Mouse (Mus musculus) cerebellum, postnatal 25 days (tissue): ENCODE measurements around the gene Tiam1.

ENCODE experiments used
- DNase-seq, 2 experiments: peaks; one replicate each; pipeline ENCODE4 v3.0.0; 2021; ENCODE audit warnings: mixed read lengths in 2 of 2

The Tiam1 gene

DNA sequence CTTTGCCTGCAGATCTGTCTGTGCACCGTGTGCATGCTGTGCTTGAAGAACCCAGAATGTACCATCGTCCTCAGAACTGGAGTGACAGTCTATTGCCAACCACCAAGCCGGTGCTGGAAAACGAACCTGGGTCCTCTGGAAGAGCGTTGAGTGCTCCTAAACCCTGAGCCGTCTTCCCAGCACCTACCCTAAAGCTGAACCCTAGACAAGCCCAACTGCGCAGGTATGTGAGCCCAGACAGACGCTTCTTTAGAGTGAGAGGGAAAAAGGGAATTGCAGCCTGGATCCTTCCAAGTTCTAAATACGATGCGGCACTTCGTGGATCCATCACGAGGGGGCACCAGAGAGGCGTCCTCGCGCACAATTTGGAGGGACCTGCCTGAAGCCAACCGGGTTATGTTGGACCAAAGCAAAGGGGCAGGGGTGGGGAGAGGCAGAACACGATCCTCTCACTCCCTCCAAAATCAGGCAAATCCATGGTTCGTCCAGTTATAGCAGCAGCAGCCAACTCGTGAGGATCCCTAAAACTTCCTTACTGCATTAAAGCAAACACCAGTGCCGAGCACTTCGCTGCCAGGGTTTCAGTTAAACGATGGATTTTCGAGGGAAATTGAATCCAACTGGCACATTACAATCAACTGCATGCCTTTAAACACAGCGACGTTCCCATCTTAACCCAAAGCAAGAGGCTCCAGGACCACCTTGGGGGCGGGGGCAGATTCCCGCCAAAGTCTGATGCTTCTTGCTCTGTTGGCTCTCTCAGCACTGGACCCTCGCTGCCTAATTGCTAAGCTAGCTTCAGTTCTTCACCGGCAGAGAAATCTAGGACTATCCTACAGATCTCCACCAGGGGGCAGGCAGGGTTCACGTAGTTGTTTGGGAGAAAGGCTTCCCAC lies 369.7 kb downstream of the Tiam1 start:
- peak; percentile 92 to 94 for DNase-seq

DNA sequence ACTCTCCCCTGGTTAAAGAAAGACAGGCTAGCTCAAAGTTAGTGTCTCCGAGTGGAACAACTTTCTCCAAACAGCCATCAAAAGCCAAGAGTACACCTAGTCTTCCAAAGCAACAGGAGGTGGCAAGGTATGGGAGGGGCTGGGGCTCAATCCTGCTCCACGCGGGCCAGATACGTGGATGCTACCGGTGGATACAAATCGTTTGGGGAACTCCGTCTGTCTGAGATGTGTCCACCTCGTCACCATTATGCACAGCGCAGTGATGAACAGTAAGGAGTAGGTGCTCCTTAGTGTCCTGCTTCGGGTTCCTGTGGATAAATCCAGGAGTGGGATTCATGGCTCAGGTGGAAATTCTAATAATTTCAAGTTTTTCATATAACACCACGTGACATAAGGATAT lies 377.6 kb downstream of the Tiam1 start:
- DNase-seq, result no peak

DNA sequence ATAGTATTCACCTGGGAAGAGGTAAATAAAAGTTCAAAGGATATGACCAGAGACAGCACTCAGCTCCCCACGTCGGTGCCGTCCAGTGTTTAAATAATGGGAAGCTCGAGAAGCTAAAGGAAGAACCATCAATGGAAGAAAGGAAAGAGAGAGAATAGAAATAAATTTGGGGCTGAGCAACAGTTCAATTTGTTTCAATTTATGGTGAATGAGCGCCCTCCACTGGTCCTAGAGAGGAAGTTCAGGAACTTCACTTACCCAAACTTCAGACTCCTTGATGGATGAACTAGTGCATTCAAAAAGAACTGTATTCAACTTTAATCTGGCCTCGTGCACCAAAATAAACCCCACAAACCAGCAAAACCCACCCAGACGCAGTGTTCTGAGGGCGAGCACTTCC lies 378.1 kb downstream of the Tiam1 start:
- DNase-seq, result peak in 1 of 2 experiments; percentile 44

DNA sequence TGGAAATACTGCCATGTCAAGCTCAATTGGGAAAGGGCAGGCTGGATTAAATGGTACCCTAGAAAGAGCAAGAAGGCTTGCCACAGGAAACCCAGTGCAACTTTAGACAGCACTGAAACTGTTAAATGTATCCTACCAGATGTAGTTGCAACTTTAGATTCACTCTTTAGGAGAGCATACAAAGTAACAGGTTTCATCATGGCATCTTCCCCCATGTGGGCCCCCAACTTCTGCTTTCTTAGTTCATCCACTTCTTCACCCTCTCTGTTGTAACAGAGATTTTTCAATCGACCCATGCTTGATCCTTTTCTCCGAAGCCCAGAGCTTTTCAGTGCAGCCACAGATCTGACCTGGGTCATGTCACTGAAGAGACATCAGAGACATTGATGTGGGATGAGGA lies 379.8 kb downstream of the Tiam1 start:
- DNase-seq, result no peak

DNA sequence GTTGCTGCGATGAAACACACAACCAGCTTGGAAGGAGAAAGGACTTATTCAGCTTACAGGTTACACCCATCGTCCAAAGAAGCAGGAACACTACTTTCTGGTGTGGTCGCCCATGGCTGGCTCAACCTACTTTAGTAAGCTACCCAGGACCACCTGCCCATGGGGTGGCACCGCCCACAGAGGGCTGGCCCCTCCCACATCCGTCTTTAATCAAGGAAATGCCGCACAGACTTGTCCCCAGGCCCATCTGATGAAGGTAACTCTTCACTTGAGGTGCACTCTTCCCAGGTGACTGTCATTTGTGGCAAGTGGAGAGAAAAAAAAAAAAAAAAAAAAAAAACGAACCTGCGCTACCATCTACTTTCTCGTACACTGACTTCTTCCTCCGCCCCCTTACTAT lies 381.0 kb downstream of the Tiam1 start:
- DNase-seq, result no peak

DNA sequence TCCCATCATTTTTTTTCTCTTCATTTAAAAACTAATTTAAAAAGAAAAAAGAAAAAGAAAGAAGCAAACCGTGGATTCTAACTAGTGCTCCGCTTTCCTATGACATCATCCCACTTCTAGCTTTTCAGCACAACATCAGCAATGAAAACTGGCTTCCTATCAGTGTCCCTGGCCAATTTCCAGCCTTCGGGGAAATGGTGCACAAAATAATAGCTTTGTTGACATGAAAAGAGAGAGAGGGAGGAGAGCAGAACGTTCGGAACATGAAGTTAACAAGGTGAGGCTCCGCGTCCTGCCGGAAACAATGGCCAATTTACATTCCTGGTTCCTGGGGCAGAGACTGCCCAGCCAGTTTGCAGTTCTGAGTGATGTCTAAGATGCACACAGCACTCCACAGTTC lies 381.5 kb downstream of the Tiam1 start:
- DNase-seq, result no peak

DNA sequence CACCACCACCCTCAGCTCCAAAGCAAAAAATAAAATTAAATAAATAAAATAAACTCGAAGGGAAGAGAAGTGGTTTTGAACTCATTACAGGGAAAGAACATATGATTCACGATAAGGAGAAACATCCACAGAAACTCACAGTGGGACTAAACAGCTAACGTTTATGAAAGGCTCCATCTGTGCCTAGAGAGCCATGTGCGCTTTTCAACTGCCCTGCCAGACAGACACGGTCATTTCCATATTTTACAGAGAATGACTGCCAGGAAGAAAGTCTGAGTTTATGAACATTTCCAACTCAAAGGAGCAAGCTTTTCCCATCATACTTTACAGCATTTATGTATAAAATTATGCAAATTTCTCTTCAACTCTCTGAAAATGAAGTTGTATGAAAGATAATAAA lies 386.2 kb downstream of the Tiam1 start:
- DNase-seq, result no peak

DNA sequence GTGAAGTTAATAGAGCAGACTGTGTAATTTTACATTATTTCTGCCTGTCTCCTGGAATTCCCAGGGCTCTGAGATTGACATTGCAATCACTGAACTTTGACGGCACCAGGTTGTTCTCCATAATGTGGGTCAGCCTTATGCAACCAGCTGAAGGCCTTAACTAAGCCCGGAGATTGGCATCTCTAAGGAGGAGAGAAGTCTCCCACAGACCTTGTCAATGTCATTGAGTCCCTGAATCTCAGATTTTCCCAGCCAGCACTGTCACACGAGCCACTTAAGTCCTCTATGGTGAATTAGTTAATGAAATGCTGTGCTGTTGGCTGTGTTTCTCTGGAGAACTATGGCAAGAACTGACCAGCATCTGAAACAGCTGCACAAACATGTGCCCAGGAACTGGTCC lies 388.9 kb downstream of the Tiam1 start:
- no peak for DNase-seq

DNA sequence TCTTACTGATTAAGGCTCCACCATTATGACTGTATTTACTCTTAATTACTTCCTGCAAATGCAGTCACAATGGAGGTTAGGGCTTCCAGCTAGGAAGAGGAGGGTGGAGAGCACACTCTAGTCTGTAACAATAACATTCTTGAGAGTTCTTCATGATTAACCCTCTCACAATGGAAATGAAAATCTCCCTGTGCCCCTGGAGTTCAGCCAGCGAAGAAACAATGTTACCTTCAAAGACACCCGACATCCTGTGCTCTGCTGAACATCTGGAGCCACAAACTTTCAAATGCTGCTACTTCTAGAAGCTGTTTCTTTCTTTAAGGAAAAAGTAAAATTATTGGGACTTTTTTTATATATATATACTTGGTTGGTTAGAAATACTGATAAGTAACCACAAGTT lies 395.7 kb downstream of the Tiam1 start:
- no peak for DNase-seq

DNA sequence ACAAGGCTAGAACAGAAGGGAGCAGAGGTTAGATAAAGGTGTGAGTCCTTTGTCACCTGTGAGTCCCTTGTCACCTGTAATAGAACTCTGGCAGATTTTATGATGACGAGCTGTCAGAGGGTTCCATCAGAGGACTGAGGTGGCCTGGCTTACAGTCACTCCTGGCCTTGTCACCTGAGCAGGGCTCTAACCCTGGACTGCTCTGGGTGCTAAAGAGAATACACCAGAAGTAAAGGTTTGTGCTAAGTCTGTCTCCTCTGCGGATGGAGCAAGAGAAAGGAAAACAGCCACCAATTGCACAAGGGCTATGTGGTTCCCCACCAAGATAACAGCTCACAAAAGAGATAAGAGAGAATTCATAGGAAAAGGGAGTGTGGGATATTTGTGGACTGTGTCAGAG lies 404.0 kb downstream of the Tiam1 start:
- no peak for DNase-seq

DNA sequence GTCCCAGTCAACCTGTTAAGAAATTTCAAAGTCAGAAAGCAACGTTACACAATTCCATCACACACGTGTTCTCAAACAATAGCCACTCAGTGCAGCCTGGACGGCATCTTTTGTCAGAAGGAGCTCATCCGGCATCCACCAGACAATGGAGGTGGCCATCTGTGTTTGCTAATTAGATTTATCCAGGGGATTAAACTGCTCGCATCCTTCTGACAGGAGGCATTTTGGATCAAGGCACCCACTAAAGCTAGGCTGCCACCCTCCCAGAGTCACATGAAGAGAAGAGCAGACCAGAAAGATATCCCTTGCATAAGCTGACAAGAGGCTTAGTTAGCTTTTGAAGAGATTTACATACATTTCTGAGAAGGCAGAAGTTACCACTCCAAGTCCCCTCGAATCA lies 404.6 kb downstream of the Tiam1 start:
- no peak for DNase-seq
